Mouse (Mus musculus) cortical plate, adult 2 months (tissue): Measurements from ENCODE around the gene Sh2d3c. TPM values are rescaled to one million over a fixed set of nuclear protein-coding genes. Genes with fewer than 3 reads are reported as not detected.

Experiments
- H3K27ac ChIP-seq: fragments of 200-500 bp; 2 replicates; pipeline ENCODE4 v1.5.1; 2012; ENCODE audit warnings: low read length, control low read depth, inconsistent platforms; ENCODE audit not compliant: insufficient read depth
- H3K4me1 ChIP-seq: fragments of 200-500 bp; 2 replicates; pipeline ENCODE4 v1.6.1; 2011; ENCODE audit warnings: low read length; ENCODE audit not compliant: control insufficient read depth, insufficient read depth
- H3K4me3 ChIP-seq: fragments of 200-500 bp; 2 replicates; pipeline ENCODE4 v1.5.1; 2011; ENCODE audit warnings: mild to moderate bottlenecking, low read length, control low read depth; ENCODE audit not compliant: insufficient read depth
- CTCF ChIP-seq: fragments of 200-500 bp; IDR thresholded peaks from 2 replicates; pipeline ENCODE4 v1.5.1; 2011; ENCODE audit warnings: mild to moderate bottlenecking, control low read depth, low read length; ENCODE audit not compliant: insufficient read depth; ENCODE audit errors: extremely low read depth
- POLR2A ChIP-seq: fragments of 200-500 bp; IDR thresholded peaks from 2 replicates; pipeline ENCODE4 v1.6.1; 2011; ENCODE audit warnings: mild to moderate bottlenecking, low read length, control low read depth; ENCODE audit not compliant: insufficient read depth; ENCODE audit errors: extremely low read depth
- polyA plus RNA-seq: library from polyadenylated mRNA; depleted of rRNA; stranded (reverse); fragments of >200 nt; gene quantifications from 2 replicates; pipeline ENCODE4 v1.2.3, GENCODE M21; 2012

Gene Sh2d3c
- polyA plus RNA-seq, 1 experiment = 29.7 TPM

GRCm38 (mm10) chr2:32711301-32712056 is 9.4 kb upstream of the Sh2d3c start:
- H3K27ac ChIP-seq = no peak overlapping the region
- no peak for TF ChIP-seq CTCF
- TF ChIP-seq POLR2A = no peak

GRCm38 (mm10) chr2:32712108-32712551 is 8.7 kb upstream of the Sh2d3c start:
- TF ChIP-seq CTCF (no peak), POLR2A (no peak)
- peak overlapping the region; percentile 52 for H3K4me3 ChIP-seq

More at GRCm38 (mm10) chr2:32711301-32712056, 9.4 kb upstream of the Sh2d3c start:
- peak overlapping the region; percentile 52 for H3K4me3 ChIP-seq
- no peaks in the 10 kb centered on the region; the same call in 1 of the 2 replicates for H3K4me1 ChIP-seq

GRCm38 (mm10) chr2:32712586-32712933 is 8.3 kb upstream of the Sh2d3c start:
- H3K4me1 ChIP-seq = no peaks in the 10 kb centered on the region; the same call in 1 of the 2 replicates
- TF ChIP-seq POLR2A = no peak
- TF ChIP-seq CTCF = no peak
- H3K27ac ChIP-seq = peak overlapping the region; percentile 100

More at GRCm38 (mm10) chr2:32712108-32712551, 8.7 kb upstream of the Sh2d3c start:
- Histone ChIP-seq H3K4me1 (no peaks in the 10 kb centered on the region; the same call in 1 of the 2 replicates), H3K27ac (peak overlapping the region; percentile 64; the same call in 1 of the 2 replicates)

GRCm38 (mm10) chr2:32712934-32713817 is 7.7 kb upstream of the Sh2d3c start, which contains the start of gene Cdk9:
TSS of gene Cdk9 (minus strand) at chr2:32713076.
- peak within 1 kb of the TSS; percentile 52 for H3K4me3 ChIP-seq
- H3K4me1 ChIP-seq = no peaks in the 10 kb centered on the region; the same call in 1 of the 2 replicates
- H3K27ac ChIP-seq = peak within 1 kb of the TSS; percentile 100
- TF ChIP-seq POLR2A = peak; percentile 56; the same call in 1 of the 2 replicates
- peak; percentile 86 for TF ChIP-seq CTCF

More at GRCm38 (mm10) chr2:32712586-32712933, 8.3 kb upstream of the Sh2d3c start:
- H3K4me3 ChIP-seq = peak overlapping the region; percentile 52

GRCm38 (mm10) chr2:32714117-32714986 is 6.5 kb upstream of the Sh2d3c start:
- no peak for TF ChIP-seq CTCF
- no peak for TF ChIP-seq POLR2A
- no peak overlapping the region for H3K4me3 ChIP-seq
- H3K4me1 ChIP-seq = no peaks in the 10 kb centered on the region; the same call in 1 of the 2 replicates
- H3K27ac ChIP-seq = 0 out of 2 replicates have a peak overlapping the region, but pooled peaks have one; percentile 1

- Histone ChIP-seq H3K4me1 (no peaks in the 10 kb centered on the region; the same call in 1 of the 2 replicates), H3K27ac (no peak overlapping the region), H3K4me3 (no peak overlapping the region)
- TF ChIP-seq CTCF (no peak), POLR2A (no peak)
Measured at GRCm38 (mm10) chr2:32714987-32715425, 5.8 kb upstream of the Sh2d3c start.

GRCm38 (mm10) chr2:32718761-32719160 is 2.1 kb upstream of the Sh2d3c start:
- no peaks in the 10 kb centered on the region for H3K4me1 ChIP-seq
- no peak for TF ChIP-seq CTCF
- no peak overlapping the region for H3K4me3 ChIP-seq
- no peak overlapping the region for H3K27ac ChIP-seq

GRCm38 (mm10) chr2:32720053-32720452 is 802 bp upstream of the Sh2d3c start:
- H3K4me1 ChIP-seq = no peaks in the 10 kb centered on the region
- TF ChIP-seq CTCF (no peak), POLR2A (no peak)
- no peak overlapping the region for H3K27ac ChIP-seq
- H3K4me3 ChIP-seq = no peak overlapping the region
